ENCODE assay signal across 9 mouse cellular contexts in genomic region chr12:17175531-17175951, GRCm38 (mm10). TPM values are rescaled to one million over a fixed set of nuclear protein-coding genes. Genes with fewer than 3 reads are reported as not detected.
DNase-seq lines count a peak whose midpoint lies in the region; ATAC-seq and TF ChIP-seq lines count a peak whose summit lies in the region.
"Had no signal": no experiment of that assay in that cellular context is flagged by ENCODE, and none has a peak within 500 bp of the region (broad histone marks: within the 10 kb centered on the region; RNA-seq: fewer than 3 reads in every experiment).

No protein-coding gene starts in this region.

- no peak overlapping the region; the same call in 1 of the 2 replicates for H3K9ac ChIP-seq in hindbrain, postnatal 0 days (replicated peaks; ENCODE audit: low read length)
- peak overlapping the region; percentile 66 for H3K9ac ChIP-seq in neural tube, embryonic 12.5 days

- 0 out of 2 replicates have a peak, but pooled peaks cover 4% of the 10 kb centered on the region for H3K4me1 ChIP-seq in hindbrain, postnatal 0 days (ENCODE audit: insufficient read depth, low read length)
- H3K4me1 ChIP-seq in neural tube, embryonic 12.5 days: peaks cover 18% of the 10 kb centered on the region; the same call in 1 of the 2 replicates

- intact Hi-C loops in gastrocnemius, postnatal 14 days (cut with DNase I; ENCODE audit: low total_unique reads): no loop called here

- no peaks in the 10 kb centered on the region for H3K27me3 ChIP-seq in hindbrain, postnatal 0 days (ENCODE audit: insufficient read depth, low read length)
- peaks cover 23% of the 10 kb centered on the region for H3K27me3 ChIP-seq in neural tube, embryonic 12.5 days (replicated peaks)
- H3K27me3 ChIP-seq: CH12.LX had no signal

- 20% methylated on average over 25 of the region's 25 CpGs for WGBS in hindbrain, postnatal 0 days
- WGBS in neural tube, embryonic 12.5 days: 18% methylated on average over 25 of the region's 25 CpGs

- H3K4me2 ChIP-seq in hindbrain, postnatal 0 days (ENCODE audit: low read depth, low read length): peak overlapping the region; percentile 85
- H3K4me2 ChIP-seq in neural tube, embryonic 12.5 days (replicated peaks): peak overlapping the region; percentile 96

- no peaks in the 10 kb centered on the region for H3K36me3 ChIP-seq in hindbrain, postnatal 0 days (ENCODE audit: insufficient read depth, low read length)
- no peaks in the 10 kb centered on the region for H3K36me3 ChIP-seq in neural tube, embryonic 12.5 days

- TF ChIP-seq CTCF in hindbrain, postnatal 0 days (IDR thresholded peaks at IDR 0.05; ENCODE audit: low read depth): no peak

- peak overlapping the region; percentile 51 for H3K4me3 ChIP-seq in hindbrain, postnatal 0 days (ENCODE audit: low read length)
- peak overlapping the region; percentile 47 for H3K4me3 ChIP-seq in neural tube, embryonic 12.5 days

- no peaks in the 10 kb centered on the region for H3K9me3 ChIP-seq in hindbrain, postnatal 0 days (ENCODE audit: low read length)
- peaks cover 4% of the 10 kb centered on the region; the same call in 1 of the 2 replicates for H3K9me3 ChIP-seq in neural tube, embryonic 12.5 days

- peak overlapping the region; percentile 49; the same call in 1 of the 2 replicates for H3K27ac ChIP-seq in hindbrain, postnatal 0 days
- H3K27ac ChIP-seq in neural tube, embryonic 12.5 days: no peak overlapping the region

- ATAC-seq in hindbrain, postnatal 0 days: peak; percentile 10; the same call in 1 of the 2 replicates
- peak; percentile 19; the same call in 1 of the 2 replicates for ATAC-seq in neural tube, embryonic 12.5 days (ENCODE audit: low FRiP score, low read depth)
- ATAC-seq in megakaryocyte progenitor cell, adult 5-6 weeks (replicated peaks; ENCODE audit: poor library complexity): no peak

- DNase-seq in gastrocnemius, adult 18-20 months (ENCODE audit: low spot score): peak; percentile 22
- no peak for DNase-seq in gastrocnemius, postnatal 14 days
- DNase-seq in right cerebral cortex, adult 2 months (ENCODE audit: low spot score in 2 of 2): peak; percentile 53 to 68
- DNase-seq in right cerebral cortex, postnatal 25 days: no peak
- DNase-seq in hindbrain, postnatal 0 days (ENCODE audit: low spot score): peak; percentile 23
- no peak for DNase-seq in testis, postnatal 14 days (ENCODE audit: low spot score)

RNA-seq across cellular contexts. Expression of gene Kcnf1, which starts 1.1 kb away (rescaled TPM):
- total RNA-seq in gastrocnemius, adult 18-20 months (2021): 1 to 10 TPM; 1.6 to 3.9 TPM
- 1 to 10 TPM in 1 of 2 experiments, under 1 TPM in 1; 1.00 to 1.7 TPM for total RNA-seq in gastrocnemius, postnatal 14 days (2021)
- total RNA-seq in hindbrain, postnatal 0 days (2014; rRNA removed): 8.9 and 10.5 TPM in 2 replicates
- 3.0 and 3.3 TPM in 2 replicates for polyA plus RNA-seq in hindbrain, postnatal 0 days (2015; fragmentation: Nextera tagmentation; extraction: Ambion mirVana)
- polyA plus RNA-seq in neural tube, embryonic 12.5 days (2016; fragmentation: Nextera tagmentation; extraction: Ambion mirVana): 1.3 and 1.7 TPM in 2 replicates
- not detected in 2 replicates for total RNA-seq in megakaryocyte progenitor cell, adult 5-6 weeks (2015)
- total RNA-seq in megakaryocyte progenitor cell, adult 5-6 weeks (2017): not detected in 2 replicates
- total RNA-seq: CH12.LX had no signal

Comparison
In these comparisons a context has a peak if more than half of its experiments do, and no peak if none do; other contexts are left out.
1. DNase-seq: peak in gastrocnemius, adult 18-20 months (single experiment), right cerebral cortex, adult 2 months (2 of 2) and hindbrain, postnatal 0 days (single experiment); none in gastrocnemius, postnatal 14 days (single experiment), right cerebral cortex, postnatal 25 days (single experiment) and testis, postnatal 14 days (single experiment).